Mouse (Mus musculus) liver, postnatal 0 days (tissue): Measurements from ENCODE around the gene Olfr56.
"Not testable (repeated sequence)": the region's sequence is repeated elsewhere in the genome, so short reads cannot be mapped to it uniquely, and the experiment has no call there.

ENCODE experiments used
- CTCF ChIP-seq: sonication (generic); IDR thresholded peaks from 2 replicates; pipeline ENCODE4 v1.5.1; 2016; ENCODE audit warnings: antibody characterized with exemption, low read depth
- EP300 ChIP-seq: IDR thresholded peaks from 2 replicates; pipeline ENCODE4 v1.6.1; 2016; ENCODE audit warnings: antibody characterized with exemption, low read depth, mild to moderate bottlenecking

DNA sequence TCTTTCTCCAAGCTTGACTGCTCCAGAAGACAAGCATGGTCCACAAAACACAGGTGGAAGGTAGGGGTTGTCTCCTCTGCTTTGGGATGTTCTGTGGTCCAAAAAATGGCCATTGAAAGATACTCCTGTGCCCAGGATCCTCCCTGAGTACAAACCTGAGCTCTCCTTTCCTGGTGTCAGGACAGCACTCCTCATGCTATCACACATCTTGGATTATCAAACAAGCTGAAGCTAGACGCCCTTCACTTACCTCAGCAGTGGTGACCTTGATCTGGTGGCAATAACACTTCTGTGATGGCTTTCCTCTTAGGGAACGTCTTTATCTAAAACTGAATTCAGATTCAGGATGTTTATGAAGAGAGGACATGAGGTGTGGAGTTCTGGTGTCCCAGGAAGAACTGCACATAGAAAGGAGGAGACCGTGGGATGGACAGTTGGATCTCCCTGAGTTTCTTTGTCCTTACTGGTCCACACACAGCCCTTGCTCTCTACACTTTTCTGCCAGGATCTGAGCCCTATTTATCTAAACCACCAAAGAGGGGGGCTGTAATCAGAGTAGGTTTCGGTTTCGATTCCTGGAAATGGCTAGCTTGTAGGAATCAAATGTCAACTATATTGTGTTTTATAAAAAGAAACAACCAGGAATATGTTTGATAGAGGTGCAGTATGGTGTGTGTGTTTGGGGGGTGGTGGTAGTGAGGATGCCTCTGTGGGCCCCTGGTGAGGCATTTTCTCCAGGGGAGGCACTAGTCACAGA is 85.2 kb downstream of the Olfr56 start, which contains the start of gene Tgtp2:
- not testable (repeated sequence) for TF ChIP-seq CTCF, EP300
